Mouse (Mus musculus) forebrain, postnatal 0 days (tissue): ENCODE data around the gene Saysd1. TPM values are rescaled to one million over a fixed set of nuclear protein-coding genes. Genes with fewer than 3 reads are reported as not detected.

Experiments
- ATAC-seq: fragments of 200-750 bp; cut with Nextera tagmentation; 2 replicates; pipeline ENCODE4 v1.8.0; 2017; ENCODE audit warnings: mild to moderate bottlenecking, moderate library complexity
- DNase-seq: peaks from one replicate; pipeline ENCODE4 v3.0.0-alpha.2; 2015
- H3K27ac ChIP-seq: fragments of 300-500 bp; sonication (generic); 2 replicates; pipeline ENCODE4 v1.5.1; 2014; ENCODE audit warnings: low read depth, mild to moderate bottlenecking, antibody characterized with exemption, low read length, moderate library complexity, mixed read lengths
- H3K27me3 ChIP-seq: fragments of 300-500 bp; sonication (generic); 2 replicates; pipeline ENCODE4 v1.6.1; 2014; ENCODE audit warnings: mild to moderate bottlenecking, low read length, mixed read lengths; ENCODE audit not compliant: insufficient read depth
- H3K36me3 ChIP-seq: fragments of 300-500 bp; sonication (generic); 2 replicates; pipeline ENCODE4 v1.6.1; 2014; ENCODE audit warnings: mild to moderate bottlenecking, moderate library complexity; ENCODE audit not compliant: insufficient read depth
- H3K4me1 ChIP-seq: fragments of 300-500 bp; sonication (generic); 2 replicates; pipeline ENCODE4 v1.6.1; 2014; ENCODE audit warnings: antibody characterized with exemption; ENCODE audit not compliant: insufficient read depth
- H3K4me2 ChIP-seq: fragments of 300-500 bp; sonication (generic); 2 replicates; pipeline ENCODE4 v1.6.1; 2014; ENCODE audit warnings: low read depth, mild to moderate bottlenecking, moderate library complexity
- H3K4me3 ChIP-seq: fragments of 300-500 bp; sonication (generic); 2 replicates; pipeline ENCODE4 v1.5.1; 2014; ENCODE audit warnings: low read depth, low read length, mixed read lengths
- H3K9ac ChIP-seq: fragments of 300-500 bp; sonication (generic); 2 replicates; pipeline ENCODE4 v1.6.1; 2014; ENCODE audit warnings: mild to moderate bottlenecking
- H3K9me3 ChIP-seq: fragments of 300-500 bp; sonication (generic); 2 replicates; pipeline ENCODE4 v1.6.1; 2016; ENCODE audit warnings: low read length
- CTCF ChIP-seq: sonication (generic); IDR thresholded peaks from 2 replicates; pipeline ENCODE4 v1.5.1; 2016; ENCODE audit warnings: antibody characterized with exemption, control low read depth, low read depth
- WGBS: fragments of 180-500 bp; shearing (Covaris S2); extraction: QIAGEN DNeasy Blood & Tissue Kit; methylation state at CpG from one replicate; pipeline ENCODE4 v1.1.7; 2014; 5-methylcytosine and 5-hydroxymethylcytosine counted together
- polyA plus RNA-seq: library from polyadenylated mRNA; unstranded; fragments of >200 nt; fragmentation: Nextera tagmentation; extraction: Ambion mirVana; gene quantifications from 2 replicates; pipeline ENCODE4 v1.2.1, GENCODE M21; 2015
- total RNA-seq: library from RNA; depleted of rRNA; stranded (reverse); fragments of >200 nt; gene quantifications from 2 replicates; pipeline ENCODE4 v1.2.3, GENCODE M21; 2014

Saysd1 gene
- total and polyA plus RNA-seq, 2 experiments from 2014 or later = 5.6 to 12.2 TPM

DNA sequence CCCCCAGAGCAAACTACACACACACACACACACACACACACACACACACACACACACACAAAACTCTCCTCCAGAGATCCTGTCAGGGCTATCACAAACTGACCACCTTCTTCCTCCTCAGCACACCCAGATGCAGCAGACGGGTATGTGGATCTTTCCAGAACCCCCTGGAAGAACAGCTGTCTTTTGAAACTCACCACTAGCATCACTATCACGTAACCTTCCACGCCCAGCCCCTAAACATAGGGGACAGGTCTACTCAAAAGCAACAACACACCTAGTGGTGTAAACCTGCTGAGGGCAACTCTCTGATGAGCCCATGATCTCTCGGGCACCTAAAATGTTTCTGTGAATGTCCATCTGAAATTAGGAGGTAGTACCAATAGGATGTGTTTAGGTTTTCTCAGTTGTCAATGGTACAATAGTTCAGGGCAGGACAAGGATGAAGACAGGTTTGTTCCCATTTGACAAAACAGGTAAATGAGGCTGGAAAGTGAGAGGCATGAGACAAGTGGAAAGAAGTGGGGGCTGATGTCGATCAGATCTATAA is 41.5 kb upstream of the Saysd1 start:
- no peak overlapping the region for H3K9ac ChIP-seq
- TF ChIP-seq CTCF = no peak
- WGBS = 56% methylated on average over 5 of the region's 5 CpGs
- H3K27me3 ChIP-seq = no peaks in the 10 kb centered on the region
- peaks cover 10% of the 10 kb centered on the region; the same call in 1 of the 2 replicates for H3K4me1 ChIP-seq
- ATAC-seq (no peak), DNase-seq (no peak)
- no peak overlapping the region for H3K27ac ChIP-seq
- no peaks in the 10 kb centered on the region for H3K9me3 ChIP-seq
- H3K4me3 ChIP-seq = no peak overlapping the region
- H3K36me3 ChIP-seq = no peaks in the 10 kb centered on the region
- no peak overlapping the region for H3K4me2 ChIP-seq

- H3K4me3 ChIP-seq = no peak overlapping the region
- no peak for ATAC-seq
- no peaks in the 10 kb centered on the region for H3K9me3 ChIP-seq
- H3K4me2 ChIP-seq = no peak overlapping the region
- no peak overlapping the region for H3K9ac ChIP-seq
- no peak for DNase-seq
- 33% methylated on average over 3 of the region's 3 CpGs for WGBS
- H3K27me3 ChIP-seq = no peaks in the 10 kb centered on the region
- H3K36me3 ChIP-seq = no peaks in the 10 kb centered on the region
- no peak for TF ChIP-seq CTCF
- peaks cover 10% of the 10 kb centered on the region; the same call in 1 of the 2 replicates for H3K4me1 ChIP-seq
- H3K27ac ChIP-seq = no peak overlapping the region
Observed at GRCm38 (mm10) chr14:20179080-20179479, 40.7 kb upstream of the Saysd1 start.

DNA sequence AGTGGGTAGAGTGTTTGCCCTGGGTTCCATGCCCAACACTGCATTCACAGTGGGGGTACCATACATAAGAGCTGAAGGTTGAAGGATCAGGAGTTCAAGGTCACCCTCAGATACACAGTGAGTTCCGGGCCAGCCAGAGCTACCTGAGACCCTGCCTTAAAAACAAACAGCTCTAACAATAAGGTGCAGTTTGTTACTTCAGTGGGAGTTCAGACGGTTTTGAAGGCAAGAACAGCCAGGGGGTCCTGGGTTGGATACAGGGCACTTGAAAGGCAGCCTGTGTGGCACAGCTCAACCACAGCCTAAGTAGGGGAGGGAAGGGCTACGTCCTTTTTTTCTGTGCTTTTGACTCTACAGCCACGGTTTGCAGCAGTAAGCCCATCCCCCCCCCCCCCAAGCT is 40.3 kb upstream of the Saysd1 start:
- Histone ChIP-seq H3K9ac (no peak overlapping the region), H3K4me1 (peaks cover 10% of the 10 kb centered on the region; the same call in 1 of the 2 replicates), H3K4me2 (no peak overlapping the region), H3K4me3 (no peak overlapping the region), H3K27ac (no peak overlapping the region), H3K36me3 (no peaks in the 10 kb centered on the region), H3K9me3 (no peaks in the 10 kb centered on the region), H3K27me3 (no peaks in the 10 kb centered on the region)
- ATAC-seq (no peak), DNase-seq (no peak)
- 14% methylated on average over 4 of the region's 4 CpGs for whole genome bisulfite sequencing
- no peak for TF ChIP-seq CTCF

DNA sequence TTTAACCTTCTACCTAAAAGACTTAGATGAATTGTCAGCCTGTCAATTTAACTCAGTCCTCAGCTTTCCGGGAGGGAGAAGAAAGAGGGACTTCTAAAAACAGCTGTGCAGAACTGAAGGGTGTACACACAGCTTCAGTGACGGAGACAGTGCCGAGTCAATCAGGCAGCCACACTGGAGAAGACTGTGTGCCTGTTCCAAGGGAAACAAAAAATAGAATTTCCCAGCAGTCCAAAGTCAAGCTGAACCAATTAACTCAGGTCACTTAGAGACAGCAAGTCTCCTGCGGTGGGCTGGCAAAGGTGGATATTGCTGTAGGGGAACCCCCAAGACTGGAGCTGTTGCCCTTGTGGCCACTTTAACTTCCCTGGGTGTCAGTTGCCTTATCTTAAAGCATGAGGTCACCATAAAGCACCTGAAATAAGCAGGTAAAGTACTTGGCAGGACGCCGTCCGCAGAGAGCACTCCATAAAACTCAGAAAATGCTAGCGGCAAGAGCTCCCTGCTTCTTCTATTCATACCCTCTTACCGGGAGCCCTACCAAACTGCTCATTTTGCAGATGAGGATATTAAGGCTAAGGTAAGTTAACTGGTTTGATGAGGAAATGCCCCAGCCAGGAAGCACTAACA is 39.3 kb upstream of the Saysd1 start:
- ATAC-seq (no peak), DNase-seq (no peak)
- no peak for TF ChIP-seq CTCF
- 53% methylated on average over 9 of the region's 9 CpGs for WGBS
- peaks cover 10% of the 10 kb centered on the region; the same call in 1 of the 2 replicates for H3K4me1 ChIP-seq
- no peaks in the 10 kb centered on the region for H3K36me3 ChIP-seq
- no peaks in the 10 kb centered on the region for H3K27me3 ChIP-seq
- H3K27ac ChIP-seq = no peak overlapping the region
- no peak overlapping the region for H3K4me2 ChIP-seq
- H3K4me3 ChIP-seq = no peak overlapping the region
- no peak overlapping the region for H3K9ac ChIP-seq
- H3K9me3 ChIP-seq = no peaks in the 10 kb centered on the region

GRCm38 (mm10) chr14:20175705-20176104 is 37.4 kb upstream of the Saysd1 start:
- no peak overlapping the region for H3K4me2 ChIP-seq
- no peaks in the 10 kb centered on the region for H3K9me3 ChIP-seq
- H3K27me3 ChIP-seq = no peaks in the 10 kb centered on the region
- H3K4me1 ChIP-seq = 0 out of 2 replicates have a peak, but pooled peaks cover 5% of the 10 kb centered on the region
- TF ChIP-seq CTCF = no peak
- H3K27ac ChIP-seq = no peak overlapping the region
- DNase-seq (no peak), ATAC-seq (no peak)
- no peaks in the 10 kb centered on the region for H3K36me3 ChIP-seq
- H3K9ac ChIP-seq = no peak overlapping the region
- H3K4me3 ChIP-seq = no peak overlapping the region
- 80% methylated on average over 4 of the region's 4 CpGs for WGBS

DNA sequence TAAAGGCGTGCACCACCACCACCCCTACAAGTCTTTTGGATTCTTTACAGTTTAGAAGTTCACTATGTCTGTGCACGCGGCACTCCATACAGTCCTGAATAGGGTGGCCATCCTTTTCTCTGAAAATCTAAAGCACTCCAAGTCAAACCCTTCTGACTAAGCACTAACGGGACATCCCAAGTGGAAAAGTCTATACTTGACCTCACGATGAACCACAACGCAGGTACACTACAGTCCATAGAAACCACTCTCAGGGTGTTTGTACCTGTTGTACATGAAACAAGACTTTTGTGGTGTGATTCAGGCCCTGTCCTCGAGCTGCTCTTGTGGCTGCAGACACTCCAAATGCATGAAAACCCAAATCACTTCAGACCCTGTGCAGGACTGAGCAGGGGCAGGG is 36.8 kb upstream of the Saysd1 start:
- H3K27ac ChIP-seq = no peak overlapping the region
- H3K9me3 ChIP-seq = no peaks in the 10 kb centered on the region
- TF ChIP-seq CTCF = no peak
- 92% methylated on average over 7 of the region's 7 CpGs for WGBS
- no peaks in the 10 kb centered on the region for H3K27me3 ChIP-seq
- DNase-seq (no peak), ATAC-seq (no peak)
- no peak overlapping the region for H3K4me2 ChIP-seq
- H3K4me3 ChIP-seq = no peak overlapping the region
- no peak overlapping the region for H3K9ac ChIP-seq
- no peaks in the 10 kb centered on the region for H3K36me3 ChIP-seq
- H3K4me1 ChIP-seq = no peaks in the 10 kb centered on the region

GRCm38 (mm10) chr14:20174696-20175095 is 36.4 kb upstream of the Saysd1 start:
- DNase-seq (no peak), ATAC-seq (no peak)
- H3K27me3 ChIP-seq = no peaks in the 10 kb centered on the region
- no peak overlapping the region for H3K27ac ChIP-seq
- no peaks in the 10 kb centered on the region for H3K4me1 ChIP-seq
- H3K36me3 ChIP-seq = no peaks in the 10 kb centered on the region
- H3K4me3 ChIP-seq = no peak overlapping the region
- H3K9ac ChIP-seq = no peak overlapping the region
- TF ChIP-seq CTCF = no peak
- H3K4me2 ChIP-seq = no peak overlapping the region
- H3K9me3 ChIP-seq = no peaks in the 10 kb centered on the region
- WGBS = 86% methylated on average over 6 of the region's 6 CpGs
